Mouse (Mus musculus): ENCODE data around the gene Mesp2.

GRCm38 (mm10) chr7:79793688-79794087 is 16.8 kb upstream of the Mesp2 start, which contains the start of gene Mesp1:
- no peak for TF ChIP-seq CTCF (conservative IDR thresholded peaks at IDR 0.05; ENCODE audit: low read length)
- TF ChIP-seq POU5F1 (IDR thresholded peaks at IDR 0.05; ENCODE audit: borderline replicate concordance, low read length) = no peak
- TF ChIP-seq NANOG (IDR thresholded peaks at IDR 0.05; ENCODE audit: borderline replicate concordance, low read length) = no peak

Data from E14TG2a.4 (cell line).